Mouse (Mus musculus) urinary bladder, adult 18-20 months (tissue): ENCODE measurements around the gene Fam189b.
"Not testable (repeated sequence)": the region's sequence is repeated elsewhere in the genome, so short reads cannot be mapped to it uniquely, and the experiment has no call there.

ENCODE experiments used
- DNase-seq, 2 experiments: peaks; one replicate each; pipeline ENCODE4 v3.0.0; 2022; ENCODE audit warnings: low spot score in 2 of 2, mixed read lengths in 2 of 2

The Fam189b gene

GRCm38 (mm10) chr3:89202253-89203141, 19.6 kb downstream of the Fam189b start, which contains the start of gene Gba:
Gene Gba (plus strand): TSS chr3:89202928.
- DNase-seq = peak; percentile 76 to 80

- DNase-seq = no peak
These were observed 20.2 kb downstream of the Fam189b start for GRCm38 (mm10) chr3:89203142-89203514.

- DNase-seq = no peak
These were observed 23.1 kb downstream of the Fam189b start for GRCm38 (mm10) chr3:89206079-89206478.

GRCm38 (mm10) chr3:89206695-89207094, 23.8 kb downstream of the Fam189b start:
- DNase-seq = peak in 1 of 2 experiments; percentile 52

GRCm38 (mm10) chr3:89208075-89208657, 25.2 kb downstream of the Fam189b start:
- DNase-seq = peak; percentile 58 to 75

GRCm38 (mm10) chr3:89208736-89209135, 25.8 kb downstream of the Fam189b start:
- no peak for DNase-seq

GRCm38 (mm10) chr3:89209731-89210130, 26.8 kb downstream of the Fam189b start:
- no peak for DNase-seq

- DNase-seq = no peak
These were observed 27.2 kb downstream of the Fam189b start for GRCm38 (mm10) chr3:89210162-89210561.

- DNase-seq = no peak
These were observed 27.8 kb downstream of the Fam189b start for GRCm38 (mm10) chr3:89210731-89211130.

- DNase-seq = peak; percentile 92
These were observed 31.0 kb downstream of the Fam189b start for GRCm38 (mm10) chr3:89213803-89214530.

GRCm38 (mm10) chr3:89214681-89215411, 31.9 kb downstream of the Fam189b start, which contains the start of gene Thbs3:
Gene Thbs3 (plus strand): TSS chr3:89215180.
- DNase-seq = no peak

- DNase-seq = peak; percentile 65 to 75
These were observed 32.9 kb downstream of the Fam189b start for GRCm38 (mm10) chr3:89215853-89216252.

GRCm38 (mm10) chr3:89216407-89216806, 33.5 kb downstream of the Fam189b start:
- DNase-seq = not testable (repeated sequence)

- DNase-seq = no peak
These were observed 35.3 kb downstream of the Fam189b start for GRCm38 (mm10) chr3:89218271-89218670.

GRCm38 (mm10) chr3:89219546-89219945, 36.6 kb downstream of the Fam189b start:
- no peak for DNase-seq

- DNase-seq = no peak
These were observed 38.2 kb downstream of the Fam189b start for GRCm38 (mm10) chr3:89221167-89221566.

- no peak for DNase-seq
These were observed 41.9 kb downstream of the Fam189b start for GRCm38 (mm10) chr3:89224796-89225195.

- no peak for DNase-seq
These were observed 42.4 kb downstream of the Fam189b start for GRCm38 (mm10) chr3:89225321-89225815.

GRCm38 (mm10) chr3:89225918-89226317, 43.0 kb downstream of the Fam189b start:
- DNase-seq = no peak

- DNase-seq = no peak
These were observed 43.4 kb downstream of the Fam189b start for GRCm38 (mm10) chr3:89226361-89226760.

GRCm38 (mm10) chr3:89226900-89227299, 44.0 kb downstream of the Fam189b start, which contains the start of gene Mtx1:
Gene Mtx1 (minus strand): TSS chr3:89227088.
- no peak for DNase-seq
